Mouse (Mus musculus): ENCODE measurements at regions not wholly inside any gene's neighbourhood (a gene's known extent, or its start where the extent isn't known, plus 50 kb on each side); places are given as distances from the start of the nearest gene placed in this dataset.
A peak's percentile ranks its signal among the peaks of the same experiment; 100 is the strongest.

- no peaks in the 10 kb centered on the region for H3K9me3 ChIP-seq (replicated peaks; ENCODE audit: control insufficient read depth, insufficient read depth, low read length, poor library complexity, severe bottlenecking)
- H3K4me1 ChIP-seq (ENCODE audit: control insufficient read depth, insufficient read depth, low read length) = no peaks in the 10 kb centered on the region
- H3K4me3 ChIP-seq (ENCODE audit: low read depth, low read length) = no peak overlapping the region
- H3K27me3 ChIP-seq (ENCODE audit: control insufficient read depth, insufficient read depth, low read length, poor library complexity, severe bottlenecking) = no peaks in the 10 kb centered on the region
- H3K9ac ChIP-seq (ENCODE audit: low read depth, poor library complexity, severe bottlenecking) = no peak overlapping the region
- H3K27ac ChIP-seq (ENCODE audit: insufficient read depth, low read length) = no peak overlapping the region
- TF ChIP-seq POLR2A (IDR thresholded peaks at IDR 0.05; ENCODE audit: insufficient read depth, low read length) = no peak
- no peak for TF ChIP-seq EP300 (IDR thresholded peaks at IDR 0.05; ENCODE audit: insufficient read depth, low read depth, low read length)
- peak; percentile 70 for TF ChIP-seq CTCF (IDR thresholded peaks at IDR 0.05; ENCODE audit: low read depth, low read length)
- H3K36me3 ChIP-seq (ENCODE audit: control insufficient read depth, insufficient read depth, low read length, poor library complexity, severe bottlenecking) = no peaks in the 10 kb centered on the region
Measured at GRCm38 (mm10) chr3:83701075-83701474, 65.0 kb upstream of the Sfrp2 start.

DNA sequence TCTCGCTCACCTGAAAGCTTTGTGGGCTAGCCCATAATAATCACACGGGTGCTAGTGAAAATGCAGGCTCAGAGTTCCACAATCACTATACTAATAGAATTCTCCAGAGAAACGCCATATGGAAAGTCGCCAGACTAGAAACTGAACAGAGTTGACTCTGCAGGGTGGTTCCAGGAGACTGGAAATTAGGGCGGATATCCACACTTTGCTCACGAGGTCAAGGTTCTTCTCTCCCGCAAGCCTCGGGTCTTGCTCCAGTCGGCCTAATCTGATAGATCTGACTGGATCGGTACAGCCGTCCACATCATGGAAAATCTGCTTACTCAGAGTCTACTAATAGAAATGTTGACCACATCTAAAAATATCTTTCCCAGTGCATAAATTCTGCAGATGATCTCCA is 61.6 kb upstream of the Sfrp2 start:
- no peak for TF ChIP-seq POLR2A (IDR thresholded peaks at IDR 0.05; ENCODE audit: insufficient read depth, low read length)
- TF ChIP-seq CTCF (IDR thresholded peaks at IDR 0.05; ENCODE audit: low read depth, low read length) = no peak
- no peak overlapping the region for H3K4me3 ChIP-seq (ENCODE audit: low read depth, low read length)

GRCm38 (mm10) chr3:83705253-83705652 is 60.9 kb upstream of the Sfrp2 start:
- H3K36me3 ChIP-seq (ENCODE audit: control insufficient read depth, insufficient read depth, low read length, poor library complexity, severe bottlenecking) = no peaks in the 10 kb centered on the region
- no peak for TF ChIP-seq CTCF (IDR thresholded peaks at IDR 0.05; ENCODE audit: low read depth, low read length)
- no peak for TF ChIP-seq EP300 (IDR thresholded peaks at IDR 0.05; ENCODE audit: insufficient read depth, low read depth, low read length)
- TF ChIP-seq POLR2A (IDR thresholded peaks at IDR 0.05; ENCODE audit: insufficient read depth, low read length) = no peak
- no peaks in the 10 kb centered on the region; the same call in 1 of the 2 replicates for H3K27me3 ChIP-seq (ENCODE audit: control insufficient read depth, insufficient read depth, low read length, poor library complexity, severe bottlenecking)
- H3K27ac ChIP-seq (ENCODE audit: insufficient read depth, low read length) = no peak overlapping the region
- H3K4me3 ChIP-seq (ENCODE audit: low read depth, low read length) = no peak overlapping the region
- no peak overlapping the region for H3K9ac ChIP-seq (ENCODE audit: low read depth, poor library complexity, severe bottlenecking)
- H3K4me1 ChIP-seq (ENCODE audit: control insufficient read depth, insufficient read depth, low read length) = no peaks in the 10 kb centered on the region
- no peaks in the 10 kb centered on the region for H3K9me3 ChIP-seq (replicated peaks; ENCODE audit: control insufficient read depth, insufficient read depth, low read length, poor library complexity, severe bottlenecking)

More for the DNA sequence above, 61.6 kb upstream of the Sfrp2 start:
- no peaks in the 10 kb centered on the region for H3K36me3 ChIP-seq (ENCODE audit: control insufficient read depth, insufficient read depth, low read length, poor library complexity, severe bottlenecking)
- H3K27me3 ChIP-seq (ENCODE audit: control insufficient read depth, insufficient read depth, low read length, poor library complexity, severe bottlenecking) = no peaks in the 10 kb centered on the region; the same call in 1 of the 2 replicates
- no peaks in the 10 kb centered on the region for H3K4me1 ChIP-seq (ENCODE audit: control insufficient read depth, insufficient read depth, low read length)
- no peak overlapping the region for H3K27ac ChIP-seq (ENCODE audit: insufficient read depth, low read length)
- H3K9me3 ChIP-seq (replicated peaks; ENCODE audit: control insufficient read depth, insufficient read depth, low read length, poor library complexity, severe bottlenecking) = no peaks in the 10 kb centered on the region
- no peak overlapping the region for H3K9ac ChIP-seq (ENCODE audit: low read depth, poor library complexity, severe bottlenecking)

GRCm38 (mm10) chr3:83706531-83707243 is 59.4 kb upstream of the Sfrp2 start:
- H3K9me3 ChIP-seq (replicated peaks; ENCODE audit: control insufficient read depth, insufficient read depth, low read length, poor library complexity, severe bottlenecking) = no peaks in the 10 kb centered on the region

GRCm38 (mm10) chr3:83707278-83707677 is 58.8 kb upstream of the Sfrp2 start:
- Histone ChIP-seq H3K27ac (ENCODE audit: insufficient read depth, low read length) (no peak overlapping the region), H3K9me3 (replicated peaks; ENCODE audit: control insufficient read depth, insufficient read depth, low read length, poor library complexity, severe bottlenecking) (no peaks in the 10 kb centered on the region), H3K36me3 (ENCODE audit: control insufficient read depth, insufficient read depth, low read length, poor library complexity, severe bottlenecking) (no peaks in the 10 kb centered on the region), H3K4me3 (ENCODE audit: low read depth, low read length) (no peak overlapping the region), H3K27me3 (ENCODE audit: control insufficient read depth, insufficient read depth, low read length, poor library complexity, severe bottlenecking) (no peaks in the 10 kb centered on the region; the same call in 1 of the 2 replicates), H3K9ac (ENCODE audit: low read depth, poor library complexity, severe bottlenecking) (no peak overlapping the region), H3K4me1 (ENCODE audit: control insufficient read depth, insufficient read depth, low read length) (no peaks in the 10 kb centered on the region)
- no peak for TF ChIP-seq EP300 (IDR thresholded peaks at IDR 0.05; ENCODE audit: insufficient read depth, low read depth, low read length)
- TF ChIP-seq POLR2A (IDR thresholded peaks at IDR 0.05; ENCODE audit: insufficient read depth, low read length) = no peak
- TF ChIP-seq CTCF (IDR thresholded peaks at IDR 0.05; ENCODE audit: low read depth, low read length) = no peak

More at GRCm38 (mm10) chr3:83706531-83707243, 59.4 kb upstream of the Sfrp2 start:
- Histone ChIP-seq H3K27me3 (ENCODE audit: control insufficient read depth, insufficient read depth, low read length, poor library complexity, severe bottlenecking) (no peaks in the 10 kb centered on the region; the same call in 1 of the 2 replicates), H3K4me3 (ENCODE audit: low read depth, low read length) (no peak overlapping the region), H3K36me3 (ENCODE audit: control insufficient read depth, insufficient read depth, low read length, poor library complexity, severe bottlenecking) (no peaks in the 10 kb centered on the region), H3K27ac (ENCODE audit: insufficient read depth, low read length) (no peak overlapping the region), H3K9ac (ENCODE audit: low read depth, poor library complexity, severe bottlenecking) (no peak overlapping the region), H3K4me1 (ENCODE audit: control insufficient read depth, insufficient read depth, low read length) (no peaks in the 10 kb centered on the region)
- TF ChIP-seq CTCF (IDR thresholded peaks at IDR 0.05; ENCODE audit: low read depth, low read length) = no peak
- no peak for TF ChIP-seq EP300 (IDR thresholded peaks at IDR 0.05; ENCODE audit: insufficient read depth, low read depth, low read length)
- no peak for TF ChIP-seq POLR2A (IDR thresholded peaks at IDR 0.05; ENCODE audit: insufficient read depth, low read length)

GRCm38 (mm10) chr3:83708973-83709372 is 57.1 kb upstream of the Sfrp2 start:
- no peaks in the 10 kb centered on the region for H3K4me1 ChIP-seq (ENCODE audit: control insufficient read depth, insufficient read depth, low read length)
- no peak overlapping the region for H3K27ac ChIP-seq (ENCODE audit: insufficient read depth, low read length)
- no peak for TF ChIP-seq POLR2A (IDR thresholded peaks at IDR 0.05; ENCODE audit: insufficient read depth, low read length)
- TF ChIP-seq EP300 (IDR thresholded peaks at IDR 0.05; ENCODE audit: insufficient read depth, low read depth, low read length) = no peak
- TF ChIP-seq CTCF (IDR thresholded peaks at IDR 0.05; ENCODE audit: low read depth, low read length) = no peak
- no peaks in the 10 kb centered on the region for H3K36me3 ChIP-seq (ENCODE audit: control insufficient read depth, insufficient read depth, low read length, poor library complexity, severe bottlenecking)
- no peaks in the 10 kb centered on the region for H3K9me3 ChIP-seq (replicated peaks; ENCODE audit: control insufficient read depth, insufficient read depth, low read length, poor library complexity, severe bottlenecking)
- H3K4me3 ChIP-seq (ENCODE audit: low read depth, low read length) = no peak overlapping the region
- H3K27me3 ChIP-seq (ENCODE audit: control insufficient read depth, insufficient read depth, low read length, poor library complexity, severe bottlenecking) = no peaks in the 10 kb centered on the region; the same call in 1 of the 2 replicates
- no peak overlapping the region for H3K9ac ChIP-seq (ENCODE audit: low read depth, poor library complexity, severe bottlenecking)

Measured in ES-Bruce4 (cell line).